Mouse (Mus musculus) cerebellum, adult 18-20 months (tissue): Measurements from ENCODE around the gene Lce1f.

ENCODE experiments used
- DNase-seq, 2 experiments: peaks; one replicate each; pipeline ENCODE4 v3.0.0; 2021

Lce1f gene

GRCm38 (mm10) chr3:92720250-92720649 lies at the start of gene Lce1f:
Gene Lce1f, minus strand, starts transcription at chr3:92720350.
- no peak for DNase-seq

- DNase-seq: no peak
Observed at GRCm38 (mm10) chr3:92764965-92765364, 44.8 kb upstream of the Lce1f start, which contains the start of gene Lce1h. Gene Lce1h, minus strand, starts transcription at chr3:92765065.

- DNase-seq: no peak
Observed at GRCm38 (mm10) chr3:92753197-92753596, 33.0 kb upstream of the Lce1f start.

- DNase-seq: no peak
Observed at GRCm38 (mm10) chr3:92752238-92752637, 32.1 kb upstream of the Lce1f start, which contains the start of gene Lce1g. Gene Lce1g, minus strand, starts transcription at chr3:92752338.

GRCm38 (mm10) chr3:92738996-92739395 lies 18.8 kb upstream of the Lce1f start, which contains the start of gene Gm38119:
Gene Gm38119, minus strand, starts transcription at chr3:92739096.
- no peak for DNase-seq

GRCm38 (mm10) chr3:92722631-92723030 lies 2.5 kb upstream of the Lce1f start:
- no peak for DNase-seq

- no peak for DNase-seq
Observed at GRCm38 (mm10) chr3:92715122-92715521, 5.0 kb downstream of the Lce1f start.

- no peak for DNase-seq
Observed at GRCm38 (mm10) chr3:92708974-92709373, 11.2 kb downstream of the Lce1f start, which contains the start of gene Lce1e. Gene Lce1e, minus strand, starts transcription at chr3:92709074.

GRCm38 (mm10) chr3:92694613-92695012 lies 25.5 kb downstream of the Lce1f start:
- DNase-seq: no peak

GRCm38 (mm10) chr3:92691688-92692087 lies 28.5 kb downstream of the Lce1f start:
- no peak for DNase-seq

- DNase-seq: peak; percentile 23 to 38
Observed at GRCm38 (mm10) chr3:92689154-92689553, 31.0 kb downstream of the Lce1f start.

- no peak for DNase-seq
Observed at GRCm38 (mm10) chr3:92687110-92687509, 33.0 kb downstream of the Lce1f start, which contains the start of gene Lce1d. Gene Lce1d, minus strand, starts transcription at chr3:92687210.

GRCm38 (mm10) chr3:92678947-92679346 lies 41.2 kb downstream of the Lce1f start, which contains the start of gene Lce1c:
Gene Lce1c, plus strand, starts transcription at chr3:92679247.
- no peak for DNase-seq

- DNase-seq: no peak
Observed at GRCm38 (mm10) chr3:92670215-92670614, 49.9 kb downstream of the Lce1f start, which contains the start of gene Lce1a2. Gene Lce1a2, minus strand, starts transcription at chr3:92670315.
